Mouse (Mus musculus): ENCODE results near the gene Cck. TPM values are rescaled to one million over a fixed set of nuclear protein-coding genes. Genes with fewer than 3 reads are reported as not detected.
A peak's percentile ranks its signal among the peaks of the same experiment; 100 is the strongest.

The Cck gene
- total RNA-seq (2021) = 100 to 1,000 TPM; 710 to 834 TPM
- long read RNA-seq, experiment 1, transcript Cck-202 (3 exons, 385 nt) = minor isoform, 6 of 615 reads
- long read RNA-seq, experiment 1, transcript Cck-201 (3 exons, 691 nt) = major isoform, 426 of 615 reads
- long read RNA-seq, experiment 1, transcript Cck-203 (2 exons, 783 nt) = minor isoform, 23 of 615 reads
- long read RNA-seq, experiment 1, partial matches to known transcripts = 0 of 615 reads
- long read RNA-seq, experiment 1, other reads (novel, unspliced or antisense) = 160 of 615 reads
- long read RNA-seq, experiment 2, transcript Cck-203 (2 exons, 783 nt) = minor isoform, 17 of 669 reads
- long read RNA-seq, experiment 2, transcript Cck-201 (3 exons, 691 nt) = major isoform, 447 of 669 reads
- long read RNA-seq, experiment 2, transcript Cck-202 (3 exons, 385 nt) = minor isoform, 7 of 669 reads
- long read RNA-seq, experiment 2, partial matches to known transcripts = 0 of 669 reads
- long read RNA-seq, experiment 2, other reads (novel, unspliced or antisense) = 198 of 669 reads

DNA sequence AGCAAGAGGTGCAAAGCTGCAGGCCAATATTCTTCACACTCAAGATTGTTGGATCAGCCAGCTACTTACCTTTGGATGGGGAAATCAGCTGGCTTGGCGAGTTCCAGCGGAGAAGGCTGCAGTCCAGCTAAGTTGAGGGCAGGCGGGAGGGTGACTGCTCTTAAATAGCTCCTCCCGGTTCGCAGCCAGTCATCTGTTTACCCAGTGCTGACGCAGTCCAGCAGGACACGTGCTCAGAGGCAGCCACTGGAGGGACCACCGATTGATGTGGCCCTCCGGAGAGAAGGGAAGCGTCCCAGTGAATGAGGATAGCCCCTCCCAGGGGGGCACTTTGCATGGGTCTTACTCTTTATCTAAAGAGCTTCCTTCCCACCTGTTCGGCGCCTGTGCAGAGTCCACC lies at the start of gene Cck:
Gene Cck (minus strand): TSS at position 166 of the 400 bp plus-strand sequence.
- DNase-seq (ENCODE audit: low spot score in 2 of 2) = peak; percentile 68 to 78

DNA sequence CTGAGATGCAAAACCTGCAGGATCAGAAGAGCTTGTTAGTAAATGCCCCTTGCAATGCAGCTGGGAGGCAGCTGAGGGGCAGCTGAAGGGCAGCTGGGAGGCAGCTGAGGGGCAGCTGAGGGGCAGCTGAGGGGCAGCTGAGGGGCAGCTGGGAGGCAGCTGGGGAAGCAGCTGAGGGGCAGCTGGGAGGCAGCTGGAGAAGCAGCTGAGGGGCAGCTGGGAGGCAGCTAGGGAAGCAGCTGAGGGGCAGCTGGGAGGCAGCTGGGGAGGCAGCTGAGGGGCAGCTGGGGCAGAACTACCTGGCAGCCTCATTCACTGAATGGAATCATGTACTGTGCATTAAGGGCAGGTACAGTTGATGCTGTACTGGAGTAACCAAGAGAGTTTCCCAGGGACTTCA lies 46.0 kb upstream of the Cck start:
- no peak for DNase-seq (ENCODE audit: low spot score in 2 of 2)

GRCm38 (mm10) chr9:121532626-121533025 lies 37.1 kb upstream of the Cck start:
- no peak for DNase-seq (ENCODE audit: low spot score in 2 of 2)

- no peak for DNase-seq (ENCODE audit: low spot score in 2 of 2)
Measured at GRCm38 (mm10) chr9:121528605-121529357, 33.3 kb upstream of the Cck start.

GRCm38 (mm10) chr9:121526171-121526570 lies 30.7 kb upstream of the Cck start:
- no peak for DNase-seq (ENCODE audit: low spot score in 2 of 2)

DNA sequence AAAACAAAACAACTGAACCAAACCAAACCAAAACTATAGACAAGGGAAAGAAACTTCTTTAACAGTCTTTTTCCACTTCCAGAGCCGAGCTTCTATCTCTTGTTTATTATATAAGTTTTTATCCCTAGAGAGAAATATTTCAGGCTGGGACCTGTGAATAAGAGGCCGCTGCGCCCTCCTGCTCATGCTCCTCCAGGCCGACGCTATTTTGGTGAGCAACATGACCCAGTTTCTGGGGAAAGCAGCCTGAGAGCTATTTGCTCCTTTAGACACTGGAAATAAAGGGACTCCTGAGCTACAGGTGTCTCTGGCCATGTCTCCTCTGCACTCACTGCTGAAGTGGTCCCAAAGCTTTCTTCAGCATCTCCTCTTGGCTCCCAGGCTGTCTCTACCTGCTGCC lies 24.6 kb upstream of the Cck start:
- DNase-seq (ENCODE audit: low spot score in 2 of 2) = no peak

DNA sequence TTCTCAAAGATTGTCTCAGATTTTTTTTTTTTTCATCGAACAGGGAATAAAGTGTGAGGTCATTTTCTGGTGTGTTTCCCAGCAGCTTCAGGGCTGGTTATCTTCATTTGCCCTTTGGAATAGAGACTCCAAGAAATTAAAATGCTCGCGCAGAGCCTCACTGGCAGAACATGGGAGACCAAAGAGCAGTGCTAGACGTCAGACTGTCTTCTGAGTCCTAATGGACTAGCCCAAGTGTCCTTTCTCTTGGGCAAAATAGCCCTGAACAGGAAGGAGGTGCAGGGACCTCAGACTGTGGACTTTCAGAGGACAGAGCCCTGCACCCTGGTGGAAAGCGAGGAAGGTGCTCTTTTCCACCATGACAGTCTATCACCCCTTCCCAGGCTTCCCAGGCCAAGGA lies 19.0 kb upstream of the Cck start:
- DNase-seq (ENCODE audit: low spot score in 2 of 2) = no peak

GRCm38 (mm10) chr9:121511911-121512310 lies 16.4 kb upstream of the Cck start:
- no peak for DNase-seq (ENCODE audit: low spot score in 2 of 2)

GRCm38 (mm10) chr9:121506478-121507180 lies 11.1 kb upstream of the Cck start:
- DNase-seq (ENCODE audit: low spot score in 2 of 2) = peak; percentile 60 to 79

DNA sequence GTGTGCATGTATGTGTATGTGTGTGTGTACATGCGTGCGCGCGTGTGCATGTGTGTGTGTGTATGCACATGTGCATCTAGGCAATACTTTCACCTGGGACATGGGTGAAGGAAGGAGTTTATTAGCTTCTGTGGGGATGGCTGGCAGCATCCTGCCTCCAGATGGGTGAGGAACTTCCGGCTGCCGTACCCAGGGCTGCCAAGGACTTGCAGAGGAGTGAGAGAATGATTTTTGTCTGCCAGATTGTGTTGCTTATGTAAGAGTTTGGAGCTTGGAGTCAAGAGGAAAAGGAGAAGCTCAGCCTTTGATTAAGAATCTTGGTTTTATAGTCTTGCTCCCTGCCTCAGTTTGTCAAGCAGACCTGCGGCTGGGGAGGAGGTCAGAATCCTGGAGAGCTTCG lies 9.9 kb upstream of the Cck start:
- peak; percentile 70 to 81 for DNase-seq (ENCODE audit: low spot score in 2 of 2)

- peak; percentile 46 to 54 for DNase-seq (ENCODE audit: low spot score in 2 of 2)
Measured at GRCm38 (mm10) chr9:121496102-121496501, 608 bp upstream of the Cck start.

DNA sequence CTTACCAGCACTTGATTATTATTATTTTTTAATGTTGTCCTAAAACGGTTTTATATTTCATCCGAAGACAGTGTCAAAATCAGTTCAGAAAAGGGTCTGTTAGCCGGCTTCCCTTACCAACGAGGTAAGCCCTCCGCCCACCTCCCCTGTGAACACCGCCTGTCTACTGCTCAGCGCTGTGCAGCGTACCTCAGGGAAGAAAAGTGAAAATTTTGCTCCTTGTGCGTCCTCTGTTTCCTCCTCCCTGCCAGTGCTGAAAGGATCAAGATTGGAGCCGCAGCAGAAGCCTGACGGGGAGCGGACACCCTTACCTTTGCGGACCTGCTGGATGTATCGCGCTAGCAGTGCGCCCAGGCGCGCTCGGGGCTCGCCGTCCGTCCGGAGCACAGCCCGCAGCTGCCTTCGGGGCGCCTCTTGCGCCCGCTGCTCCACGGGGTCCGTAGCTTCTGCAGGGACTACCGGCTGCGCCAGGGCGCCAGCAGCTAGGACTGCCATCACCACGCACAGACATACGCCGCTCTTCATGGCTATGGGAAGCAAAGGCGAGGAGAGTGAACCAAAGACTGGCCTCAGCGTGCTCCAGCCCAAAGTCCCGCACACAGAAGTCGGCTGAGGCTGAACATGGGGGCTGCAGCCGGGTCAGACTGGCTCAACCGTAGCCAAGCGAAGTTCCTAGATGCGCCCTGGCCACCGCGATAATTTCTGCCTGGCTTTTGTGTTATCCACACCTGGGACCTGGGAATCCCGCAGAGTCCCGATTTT lies 1.3 kb downstream of the Cck start:
- DNase-seq (ENCODE audit: low spot score in 2 of 2) = no peak

DNA sequence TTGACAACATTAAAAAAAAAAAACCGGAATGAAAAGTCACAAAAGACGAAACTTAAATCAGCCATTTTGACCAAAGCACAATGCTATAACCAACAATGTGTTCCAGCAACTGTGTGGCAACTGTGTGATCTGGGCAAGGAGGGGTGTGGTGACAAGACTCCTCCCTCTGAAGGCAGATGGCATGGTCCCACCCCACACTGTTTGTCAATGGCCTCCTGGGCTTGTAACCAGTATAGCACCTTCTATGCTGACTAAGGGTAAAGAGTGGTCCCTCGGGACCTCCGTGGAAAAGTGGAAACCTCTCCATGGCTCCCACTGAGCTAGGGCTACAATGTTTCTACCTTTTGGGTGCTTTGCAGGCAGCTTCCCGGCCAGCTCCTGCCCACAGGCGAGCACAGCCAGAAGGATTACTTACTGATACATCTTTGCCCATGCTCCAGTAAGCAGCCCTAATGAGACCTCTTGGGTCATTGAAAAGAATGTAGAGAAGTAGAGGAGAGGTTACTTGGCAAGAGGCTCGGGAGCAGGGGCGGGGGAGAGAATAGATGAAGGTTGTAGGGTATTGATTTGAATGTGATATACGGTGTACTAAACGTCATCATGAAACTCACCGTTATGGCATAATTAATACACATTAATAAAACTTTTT lies 3.8 kb downstream of the Cck start:
- no peak for DNase-seq (ENCODE audit: low spot score in 2 of 2)

- peak in 1 of 2 experiments; percentile 41 for DNase-seq (ENCODE audit: low spot score in 2 of 2)
Measured at GRCm38 (mm10) chr9:121487216-121487615, 8.3 kb downstream of the Cck start.

DNA sequence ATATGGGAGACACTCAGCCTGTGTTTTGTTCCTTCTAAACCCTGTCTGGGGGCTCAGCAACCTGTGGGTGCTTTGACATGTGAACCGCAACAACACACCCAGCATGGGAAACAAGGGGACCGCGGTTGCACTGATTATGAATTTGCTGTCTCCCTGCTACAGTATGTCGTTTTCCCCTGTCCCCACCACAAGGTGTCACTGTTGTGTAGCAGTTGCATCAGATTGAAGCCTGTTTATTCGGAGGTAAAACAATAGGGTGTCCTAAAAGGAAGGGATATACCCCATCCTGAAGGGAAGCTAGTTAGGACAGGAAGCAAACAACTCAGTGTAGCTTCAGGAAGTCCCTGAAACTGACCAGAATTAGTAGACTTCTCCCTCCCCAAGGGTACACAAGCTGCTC lies 16.0 kb downstream of the Cck start:
- DNase-seq (ENCODE audit: low spot score in 2 of 2) = peak; percentile 75 to 78

- peak; percentile 79 to 80 for DNase-seq (ENCODE audit: low spot score in 2 of 2)
Measured at GRCm38 (mm10) chr9:121477305-121477911, 18.1 kb downstream of the Cck start.

DNA sequence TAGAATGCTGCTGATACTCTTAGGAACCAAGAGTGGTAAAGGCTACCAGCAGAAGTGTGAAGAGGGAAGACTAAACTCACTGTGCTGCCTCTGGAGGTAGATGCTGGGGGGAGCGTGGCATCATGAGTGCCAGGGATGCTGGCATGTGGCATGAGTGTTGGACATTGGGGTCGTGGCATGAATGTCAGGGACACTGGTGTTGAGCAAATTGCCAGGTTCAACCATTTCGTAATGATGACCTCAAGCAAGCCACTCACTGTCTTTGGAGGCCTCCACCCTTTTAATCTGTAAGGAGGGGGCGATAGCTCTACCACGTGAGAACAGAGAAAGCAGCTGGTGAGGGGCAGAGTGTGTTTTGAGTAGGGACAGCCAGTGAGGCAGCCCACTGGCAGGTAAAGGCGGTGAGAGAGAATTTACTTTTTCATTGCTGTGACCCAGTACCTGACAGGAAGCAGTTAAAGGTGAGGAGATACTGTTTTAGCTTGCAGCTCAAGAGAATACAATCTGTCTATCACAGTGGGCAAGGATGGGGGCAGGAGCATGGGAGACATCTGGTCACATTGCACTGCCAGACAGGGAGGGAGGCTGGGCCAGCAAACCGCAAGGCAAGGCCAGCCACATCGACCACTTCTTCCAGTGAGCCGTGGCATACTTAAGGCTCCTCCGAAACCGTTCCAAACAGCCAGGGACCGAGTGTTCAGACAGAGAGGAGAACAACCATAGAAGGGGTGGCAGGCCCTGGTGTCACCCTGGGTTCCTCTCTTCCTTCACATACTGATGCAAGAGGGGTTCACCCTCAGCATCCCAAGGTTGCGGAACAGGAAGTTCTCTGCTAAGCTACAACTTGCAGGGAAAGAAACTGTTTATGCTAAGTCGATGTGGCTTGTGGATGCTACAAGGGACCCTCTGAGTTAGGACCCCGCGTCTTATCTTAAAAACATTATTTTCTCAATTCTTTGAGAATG lies 19.7 kb downstream of the Cck start:
- no peak for DNase-seq (ENCODE audit: low spot score in 2 of 2)

- DNase-seq (ENCODE audit: low spot score in 2 of 2) = no peak
Measured at GRCm38 (mm10) chr9:121474771-121475170, 20.7 kb downstream of the Cck start.

DNA sequence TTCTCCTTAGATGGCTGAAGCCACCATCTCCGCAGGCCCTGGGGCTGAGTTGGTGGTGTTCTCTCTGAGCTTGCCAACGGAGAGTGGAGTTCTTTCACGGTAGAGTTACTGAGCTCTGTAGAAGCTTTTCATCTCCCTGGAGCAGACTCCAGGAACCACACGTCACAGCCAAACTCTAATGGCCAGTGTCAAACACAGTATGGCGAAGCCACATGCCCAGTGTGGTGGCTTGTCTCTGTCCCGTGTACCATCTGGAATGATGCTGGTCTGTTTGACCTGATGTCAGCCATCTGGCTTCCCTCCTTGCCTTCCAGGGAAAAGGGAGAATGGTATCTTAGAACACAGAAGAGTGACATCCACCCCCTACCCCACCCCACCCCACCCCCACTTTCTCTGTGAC lies 25.8 kb downstream of the Cck start:
- no peak for DNase-seq (ENCODE audit: low spot score in 2 of 2)
